26 mouse cellular contexts compared by ENCODE assay signal in the genomic region with DNA sequence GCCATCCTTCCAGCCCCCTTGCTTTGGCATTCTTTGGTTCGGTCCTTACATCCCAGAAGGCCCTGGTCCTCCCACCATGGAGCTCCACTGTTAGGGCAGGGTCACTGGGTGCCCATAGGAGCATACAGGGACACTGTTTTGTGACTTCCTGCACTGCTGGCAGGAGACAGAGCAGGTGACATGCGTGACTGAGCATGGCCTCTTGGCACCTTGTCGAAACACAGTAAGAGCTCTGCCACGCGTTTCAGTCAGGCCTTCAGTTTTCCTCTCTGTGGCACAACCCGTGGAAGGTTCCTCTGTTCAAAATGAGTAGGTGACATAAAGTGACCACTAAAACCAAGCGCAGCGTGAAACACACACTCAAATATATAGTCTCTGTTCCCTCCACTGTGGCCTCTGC.
DNase-seq lines count a peak whose midpoint lies in the region; ATAC-seq lines count a peak whose summit lies in the region.
"Had no signal": no experiment of that assay in that cellular context is flagged by ENCODE, and none has a peak within 500 bp of the region (broad histone marks: within the 10 kb centered on the region; RNA-seq: fewer than 3 reads in every experiment).

No protein-coding gene starts in this region.

- no peaks in the 10 kb centered on the region for H3K27me3 ChIP-seq in kidney, embryonic 14.5 days (ENCODE audit: control insufficient read depth, insufficient read depth, low read length)
- H3K27me3 ChIP-seq in megakaryocyte, embryonic 14.5 days (replicated peaks) = no peaks in the 10 kb centered on the region
- H3K27me3 ChIP-seq: embryonic facial prominence, embryonic 12.5 days; midbrain, embryonic 12.5 days; neural tube, embryonic 12.5 days; Patski had no signal

- peak; percentile 38 for DNase-seq in kidney, adult 11 months
- DNase-seq in B cell, adult 2 months = peak; percentile 47 to 48
- DNase-seq in layer of hippocampus, adult 18-20 months (ENCODE audit: low spot score in 2 of 2) = no peak
- DNase-seq: adrenal gland, postnatal 14 days; embryo, embryonic 11 days; gastrocnemius, postnatal 25 days; heart, adult 18-20 months; liver; lung, adult 2 months; lung, postnatal 10 days; right cerebral cortex, postnatal 4 days; thymus, postnatal 36 days had no signal

- no peak overlapping the region for H3K4me2 ChIP-seq in kidney, embryonic 14.5 days (replicated peaks; ENCODE audit: low read depth, low read length)
- H3K4me2 ChIP-seq: embryonic facial prominence, embryonic 12.5 days; heart, embryonic 12.5 days; hindbrain, embryonic 14.5 days; midbrain, embryonic 12.5 days; neural tube, embryonic 12.5 days had no signal

- H3K9ac ChIP-seq in kidney, embryonic 14.5 days (ENCODE audit: low read depth, low read length) = no peak overlapping the region
- H3K9ac ChIP-seq: embryonic facial prominence, embryonic 12.5 days; heart, embryonic 12.5 days; hindbrain, embryonic 14.5 days; liver, embryonic 14.5 days; midbrain, embryonic 12.5 days; neural tube, embryonic 12.5 days had no signal

- WGBS in kidney, embryonic 14.5 days = 47% methylated on average over 8 of the region's 8 CpGs

- H3K4me1 ChIP-seq in kidney, embryonic 14.5 days (ENCODE audit: control insufficient read depth, insufficient read depth, low read length) = peaks cover 26% of the 10 kb centered on the region
- H3K4me1 ChIP-seq in megakaryocyte, embryonic 14.5 days = peaks cover 90% of the 10 kb centered on the region

- no peaks in the 10 kb centered on the region for H3K9me3 ChIP-seq in kidney, embryonic 14.5 days (ENCODE audit: control insufficient read depth, low read length)
- no peaks in the 10 kb centered on the region for H3K9me3 ChIP-seq in megakaryocyte, embryonic 14.5 days
- H3K9me3 ChIP-seq: embryonic facial prominence, embryonic 12.5 days; heart, embryonic 12.5 days; midbrain, embryonic 12.5 days; neural tube, embryonic 12.5 days had no signal

- no peak overlapping the region for H3K4me3 ChIP-seq in kidney, embryonic 14.5 days (ENCODE audit: low read length)
- H3K4me3 ChIP-seq in megakaryocyte, embryonic 14.5 days (replicated peaks) = peak overlapping the region; percentile 66
- H3K4me3 ChIP-seq: embryonic facial prominence, embryonic 12.5 days; heart, embryonic 12.5 days; midbrain, embryonic 12.5 days; myocyte; neural tube, embryonic 12.5 days had no signal

- ATAC-seq in kidney, embryonic 14.5 days (ENCODE audit: low FRiP score, low TSS enrichment) = no peak
- no peak for ATAC-seq in megakaryocyte, adult 5-6 weeks (ENCODE audit: poor library complexity, severe bottlenecking)
- ATAC-seq in neutrophil, adult 5-6 weeks (ENCODE audit: extremely low read depth, insufficient number of reproducible peaks, low FRiP score, poor library complexity, severe bottlenecking) = peak; percentile 39; the same call in 1 of the 2 replicates
- ATAC-seq: forebrain, embryonic 14.5 days; Patski had no signal

- no peaks in the 10 kb centered on the region for H3K36me3 ChIP-seq in kidney, embryonic 14.5 days (ENCODE audit: control insufficient read depth, insufficient read depth, low read length)
- peaks cover 56% of the 10 kb centered on the region for H3K36me3 ChIP-seq in megakaryocyte, embryonic 14.5 days (replicated peaks; ENCODE audit: low read length)
- H3K36me3 ChIP-seq: embryonic facial prominence, embryonic 12.5 days; heart, embryonic 12.5 days; midbrain, embryonic 12.5 days; neural tube, embryonic 12.5 days had no signal

- no peak overlapping the region for H3K27ac ChIP-seq in kidney, embryonic 14.5 days (ENCODE audit: low read depth, low read length)
- H3K27ac ChIP-seq: embryonic facial prominence, embryonic 12.5 days; hindbrain, embryonic 14.5 days; liver, embryonic 14.5 days; macrophage; midbrain, embryonic 12.5 days; neural tube, embryonic 12.5 days had no signal

Comparison
In these comparisons a context has a peak if more than half of its experiments do, and no peak if none do; other contexts are left out.
1. DNase-seq: peak in kidney, adult 11 months (single experiment) and B cell, adult 2 months (2 of 2); none in layer of hippocampus, adult 18-20 months (0 of 2).